Mouse (Mus musculus) MEL (cell line): Measurements from ENCODE around the gene Smok3b. TPM values are rescaled to one million over a fixed set of nuclear protein-coding genes. Genes with fewer than 3 reads are reported as not detected.

Experiments
- DNase-seq: peaks from one replicate; pipeline ENCODE4 v3.0.0; 2011; ENCODE audit warnings: low read depth, low spot score
- H3K27ac ChIP-seq: 2 replicates; pipeline ENCODE4 v1.5.1; 2012; ENCODE audit warnings: low read depth, mild to moderate bottlenecking, control low read depth, low read length, moderate library complexity; ENCODE audit not compliant: control insufficient read depth
- H3K27me3 ChIP-seq, 2 experiments: fragments of 150-350 bp in 1 of 2; sonication (generic) in 1 of 2; 2 replicates each; pipeline ENCODE4 v1.6.1; 2012; ENCODE audit warnings: low read length in 2 of 2, mild to moderate bottlenecking in 2 of 2, improper control_type of control experiment in 1 of 2, moderate library complexity in 1 of 2; ENCODE audit not compliant: insufficient read depth in 2 of 2, control insufficient read depth in 1 of 2
- H3K36me3 ChIP-seq, 2 experiments: 2 replicates each; pipeline ENCODE4 v1.6.1; 2012 to 2014; ENCODE audit warnings: low read length in 2 of 2, improper control_type of control experiment in 1 of 2, inconsistent platforms in 1 of 2, mild to moderate bottlenecking in 1 of 2; ENCODE audit not compliant: insufficient read depth in 2 of 2, control insufficient read depth in 1 of 2
- H3K4me1 ChIP-seq, 2 experiments: fragments of 150-350 bp in 1 of 2; sonication (generic) in 1 of 2; 2 replicates each; pipeline ENCODE4 v1.6.1; 2012; ENCODE audit warnings: low read length in 2 of 2, improper control_type of control experiment in 1 of 2, mild to moderate bottlenecking in 1 of 2; ENCODE audit not compliant: insufficient read depth in 2 of 2, control insufficient read depth in 1 of 2
- H3K4me3 ChIP-seq, 2 experiments: fragments of 150-350 bp in 1 of 2; sonication (generic) in 1 of 2; 2 replicates each; pipeline ENCODE4 v1.5.1; 2012; ENCODE audit warnings: low read depth in 2 of 2, low read length in 2 of 2, mild to moderate bottlenecking in 2 of 2, moderate library complexity in 2 of 2, control low read depth in 1 of 2, improper control_type of control experiment in 1 of 2; ENCODE audit not compliant: control insufficient read depth in 1 of 2, insufficient read depth in 1 of 2
- H3K79me2 ChIP-seq: 2 replicates; pipeline ENCODE4 v1.6.1; 2012; ENCODE audit warnings: mild to moderate bottlenecking, low read length, moderate library complexity; ENCODE audit not compliant: control insufficient read depth, poor library complexity, insufficient read depth
- H3K9ac ChIP-seq: 2 replicates; pipeline ENCODE4 v1.6.1; 2012; ENCODE audit warnings: low read depth, mild to moderate bottlenecking, control low read depth, low read length, moderate library complexity; ENCODE audit not compliant: control insufficient read depth, poor library complexity, severe bottlenecking
- H3K9me3 ChIP-seq: fragments of 150-350 bp; sonication (generic); replicated peaks from 2 replicates; pipeline ENCODE4 v1.6.1; 2012; ENCODE audit warnings: mild to moderate bottlenecking, low read length, improper control_type of control experiment, moderate library complexity; ENCODE audit not compliant: insufficient read depth
- CTCF ChIP-seq, 3 experiments: IDR thresholded peaks in 2 of 3; conservative IDR thresholded peaks in 1 of 3; 2 replicates each; pipeline ENCODE4 v1.5.1; 2011 to 2012; ENCODE audit warnings: low read length in 3 of 3, low read depth in 2 of 3, mild to moderate bottlenecking in 2 of 3, improper control_type of control experiment in 1 of 3, inconsistent platforms in 1 of 3, mixed read lengths in 1 of 3, moderate library complexity in 1 of 3; ENCODE audit not compliant: control insufficient read depth in 1 of 3, insufficient read depth in 1 of 3, poor library complexity in 1 of 3, severe bottlenecking in 1 of 3
- EP300 ChIP-seq, 2 experiments: IDR thresholded peaks; 2 replicates each; pipeline ENCODE4 v1.6.1; 2011; ENCODE audit warnings: improper control_type of control experiment in 2 of 2, low read length in 2 of 2, low read depth in 1 of 2, mild to moderate bottlenecking in 1 of 2
- MAFK ChIP-seq: IDR thresholded peaks from 2 replicates; pipeline ENCODE4 v1.6.1; 2011; ENCODE audit warnings: low read depth, mild to moderate bottlenecking, low read length, improper control_type of control experiment, borderline replicate concordance
- MYB ChIP-seq: IDR thresholded peaks from 2 replicates; pipeline ENCODE4 v1.6.1; 2011; ENCODE audit warnings: mild to moderate bottlenecking, low read depth, low read length, improper control_type of control experiment
- POLR2A ChIP-seq, 2 experiments: IDR thresholded peaks; 2 replicates each; pipeline ENCODE4 v1.6.1; 2011 to 2012; ENCODE audit warnings: low read length in 2 of 2, mild to moderate bottlenecking in 2 of 2, control low read depth in 1 of 2, improper control_type of control experiment in 1 of 2, low read depth in 1 of 2, moderate library complexity in 1 of 2; ENCODE audit not compliant: control insufficient read depth in 1 of 2, insufficient read depth in 1 of 2, poor library complexity in 1 of 2
- SMC3 ChIP-seq: IDR thresholded peaks from 2 replicates; pipeline ENCODE4 v1.6.1; 2011; ENCODE audit warnings: low read depth, low read length, improper control_type of control experiment
- USF2 ChIP-seq, 2 experiments: IDR thresholded peaks; 2 replicates each; pipeline ENCODE4 v1.6.1; 2011 to 2012; ENCODE audit warnings: improper control_type of control experiment in 2 of 2, low read length in 2 of 2, borderline replicate concordance in 1 of 2, inconsistent platforms in 1 of 2, low read depth in 1 of 2, mild to moderate bottlenecking in 1 of 2; ENCODE audit not compliant: insufficient read depth in 1 of 2
- ZNF384 ChIP-seq: IDR thresholded peaks from 2 replicates; pipeline ENCODE4 v1.6.1; 2012; ENCODE audit warnings: low read depth, mild to moderate bottlenecking, inconsistent platforms, low read length, improper control_type of control experiment
- polyA plus RNA-seq, 2 experiments: library from polyadenylated mRNA; stranded (reverse) in 1 of 2; unstranded in 1 of 2; fragments of >175 nt in 1 of 2; fragments of >200 nt in 1 of 2; gene quantifications; 2 replicates each; pipeline versions ENCODE4 v1.2.1 to v1.2.4; 2012; ENCODE audit warnings: low replicate concordance in 2 of 2, low read depth in 1 of 2; ENCODE audit not compliant: insufficient read length in 2 of 2, insufficient read depth in 1 of 2, missing spikeins in 1 of 2
- total RNA-seq: library from RNA; depleted of rRNA; stranded (reverse); fragments of 300-350 nt; gene quantifications from 2 replicates; pipeline ENCODE4 v1.2.3, GENCODE M21; 2012; rRNA removed

Gene Smok3b
- total and polyA plus RNA-seq, 3 experiments = not detected

DNA sequence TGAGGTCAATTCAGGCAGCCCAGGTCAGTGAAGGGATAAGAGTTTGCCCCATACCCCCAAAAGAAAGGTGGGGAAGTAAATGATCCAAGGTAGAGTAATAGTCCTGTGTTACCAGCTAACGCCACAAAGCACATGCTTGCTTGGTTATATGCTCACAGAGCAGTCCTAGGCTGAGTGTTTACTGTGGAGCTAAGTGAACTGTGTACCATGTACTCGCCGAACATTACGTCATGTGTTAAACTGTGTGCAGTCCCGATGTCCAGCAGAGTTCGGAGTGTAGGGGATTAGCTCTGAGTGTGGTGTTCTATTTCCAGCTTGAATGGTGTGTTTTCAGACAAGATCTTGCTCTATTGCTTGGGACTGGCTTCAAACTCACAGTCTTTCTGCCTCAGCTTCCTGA, 73.2 kb downstream of the Smok3b start:
- TF ChIP-seq MAFK (no peak), MYB (no peak), USF2 (IDR thresholded peaks at IDR 0.05; ENCODE audit: borderline replicate concordance in 1 of 2, insufficient read depth in 1 of 2, low read depth in 1 of 2, low read length in 2 of 2) (no peak), POLR2A (IDR thresholded peaks at IDR 0.05; ENCODE audit: control insufficient read depth in 1 of 2, insufficient read depth in 1 of 2, low read depth in 1 of 2, low read length in 2 of 2, poor library complexity in 1 of 2) (no peak), SMC3 (no peak), EP300 (IDR thresholded peaks at IDR 0.05; ENCODE audit: low read depth in 1 of 2, low read length in 2 of 2) (no peak), ZNF384 (no peak), CTCF (IDR thresholded peaks at IDR 0.05 in 2 of 3, conservative IDR thresholded peaks at IDR 0.05 in 1 of 3; ENCODE audit: control insufficient read depth in 1 of 3, insufficient read depth in 1 of 3, low read depth in 2 of 3, low read length in 3 of 3, poor library complexity in 1 of 3, severe bottlenecking in 1 of 3) (no peak)
- Histone ChIP-seq H3K4me3 (no peak overlapping the region), H3K36me3 (peaks cover 0 to 23% of the 10 kb centered on the region in 2 experiments; a peak in 2 of 4 replicates), H3K9me3 (no peaks in the 10 kb centered on the region), H3K4me1 (no peaks in the 10 kb centered on the region), H3K79me2 (peaks cover 2% of the 10 kb centered on the region; the same call in 1 of the 2 replicates), H3K9ac (no peak overlapping the region), H3K27ac (no peak overlapping the region), H3K27me3 (no peaks in the 10 kb centered on the region)
- no peak for DNase-seq

Other genes with a start within 250 kb of the Smok3b start
- gene Ppp1r35, start 242.6 kb upstream of the Smok3b start, total RNA-seq = 35.0 and 35.8 TPM in 2 replicates
- gene Ppp1r35, start 242.6 kb upstream of the Smok3b start, polyA plus RNA-seq = 10 to 100 TPM in 1 of 2 experiments, not detected in 1; 46.2 TPM
- gene Mepce, start 233.8 kb upstream of the Smok3b start, total RNA-seq = 49.1 and 58.7 TPM in 2 replicates
- gene Mepce, start 233.8 kb upstream of the Smok3b start, polyA plus RNA-seq = 10 to 100 TPM in 1 of 2 experiments, not detected in 1; 74.2 TPM
- 5.6 and 11.1 TPM in 2 replicates for gene Zcwpw1, start 233.6 kb upstream of the Smok3b start, total RNA-seq
- gene Zcwpw1, start 233.6 kb upstream of the Smok3b start, polyA plus RNA-seq = 10 to 100 TPM in 1 of 2 experiments, not detected in 1; 16.0 TPM
- gene Pilra, start 185.1 kb upstream of the Smok3b start, total RNA-seq = 0.36 and 1.5 TPM in 2 replicates
- gene Pilra, start 185.1 kb upstream of the Smok3b start, polyA plus RNA-seq = under 1 TPM in 1 of 2 experiments, not detected in 1; 0.89 TPM
- gene Pilrb1, start 163.3 kb upstream of the Smok3b start, total RNA-seq = 4.4 and 12.1 TPM in 2 replicates
- 1 to 10 TPM in 1 of 2 experiments, not detected in 1; 4.5 TPM for gene Pilrb1, start 163.3 kb upstream of the Smok3b start, polyA plus RNA-seq
- gene Pilrb2, start 149.6 kb upstream of the Smok3b start, total RNA-seq = 32.1 and 71.7 TPM in 2 replicates
- gene Pilrb2, start 149.6 kb upstream of the Smok3b start, polyA plus RNA-seq = 10 to 100 TPM in 1 of 2 experiments, not detected in 1; 25.9 TPM
- not detected in 2 replicates for gene Cyp3a13, start 99.8 kb upstream of the Smok3b start, total RNA-seq
- gene Cyp3a13, start 99.8 kb upstream of the Smok3b start, polyA plus RNA-seq = not detected
- not detected in 2 replicates for gene Gjc3, start 58.3 kb upstream of the Smok3b start, total RNA-seq
- not detected for gene Gjc3, start 58.3 kb upstream of the Smok3b start, polyA plus RNA-seq
- gene Azgp1, start 39.9 kb upstream of the Smok3b start, total RNA-seq = not detected in 2 replicates
- gene Azgp1, start 39.9 kb upstream of the Smok3b start, polyA plus RNA-seq = not detected
- not detected in 2 replicates for gene Smok3a, start 168 bp upstream of the Smok3b start, total RNA-seq
- gene Smok3a, start 168 bp upstream of the Smok3b start, polyA plus RNA-seq = not detected
- gene Smok3c, start 31.8 kb downstream of the Smok3b start, total RNA-seq = not detected in 2 replicates
- gene Smok3c, start 31.8 kb downstream of the Smok3b start, polyA plus RNA-seq = not detected
- gene Zkscan1, start 63.7 kb downstream of the Smok3b start, total RNA-seq = 11.5 and 13.4 TPM in 2 replicates
- gene Zkscan1, start 63.7 kb downstream of the Smok3b start, polyA plus RNA-seq = 10 to 100 TPM; 10.6 to 51.7 TPM
- 7.6 and 9.0 TPM in 2 replicates for gene Zscan21, start 95.5 kb downstream of the Smok3b start, total RNA-seq
- 10 to 100 TPM in 1 of 2 experiments, not detected in 1; 10.5 TPM for gene Zscan21, start 95.5 kb downstream of the Smok3b start, polyA plus RNA-seq
- gene Zfp113, start 134.3 kb downstream of the Smok3b start, total RNA-seq = 5.4 and 6.9 TPM in 2 replicates
- gene Zfp113, start 134.3 kb downstream of the Smok3b start, polyA plus RNA-seq = 1 to 10 TPM in 1 of 2 experiments, not detected in 1; 6.8 TPM
- gene Cops6, start 139.6 kb downstream of the Smok3b start, total RNA-seq = 52.6 and 63.7 TPM in 2 replicates
- gene Cops6, start 139.6 kb downstream of the Smok3b start, polyA plus RNA-seq = 100 to 1,000 TPM in 1 of 2 experiments, not detected in 1; 152 TPM
- gene Ap4m1, start 150.6 kb downstream of the Smok3b start, total RNA-seq = 19.1 and 22.2 TPM in 2 replicates
- gene Ap4m1, start 150.6 kb downstream of the Smok3b start, polyA plus RNA-seq = 10 to 100 TPM in 1 of 2 experiments, not detected in 1; 38.5 TPM
- 202 TPM in 2 replicates for gene Mcm7, start 151.0 kb downstream of the Smok3b start, total RNA-seq
- 100 to 1,000 TPM; 255 to 565 TPM for gene Mcm7, start 151.0 kb downstream of the Smok3b start, polyA plus RNA-seq
- 52.6 and 59.6 TPM in 2 replicates for gene Taf6, start 166.0 kb downstream of the Smok3b start, total RNA-seq
- 10 to 100 TPM in 1 of 2 experiments, not detected in 1; 94.7 TPM for gene Taf6, start 166.0 kb downstream of the Smok3b start, polyA plus RNA-seq
- gene Cnpy4, start 166.1 kb downstream of the Smok3b start, total RNA-seq = 7.8 TPM in 2 replicates
- gene Cnpy4, start 166.1 kb downstream of the Smok3b start, polyA plus RNA-seq = 10 to 100 TPM in 1 of 2 experiments, not detected in 1; 12.1 TPM
- gene Mblac1, start 172.9 kb downstream of the Smok3b start, total RNA-seq = 5.0 and 5.2 TPM in 2 replicates
- 1 to 10 TPM in 1 of 2 experiments, not detected in 1; 5.7 TPM for gene Mblac1, start 172.9 kb downstream of the Smok3b start, polyA plus RNA-seq
- not detected in 2 replicates for gene Nxpe5, start 204.5 kb downstream of the Smok3b start, total RNA-seq
- not detected for gene Nxpe5, start 204.5 kb downstream of the Smok3b start, polyA plus RNA-seq
- 45.7 and 51.5 TPM in 2 replicates for gene Lamtor4, start 234.1 kb downstream of the Smok3b start, total RNA-seq
- gene Lamtor4, start 234.1 kb downstream of the Smok3b start, polyA plus RNA-seq = 10 to 100 TPM in 1 of 2 experiments, not detected in 1; 59.0 TPM
- gene BC037034, start 242.6 kb downstream of the Smok3b start, total RNA-seq = 27.8 and 35.6 TPM in 2 replicates
- gene BC037034, start 242.6 kb downstream of the Smok3b start, polyA plus RNA-seq = 10 to 100 TPM in 1 of 2 experiments, not detected in 1; 59.1 TPM